Mouse (Mus musculus) ES-Bruce4 (cell line): Measurements from ENCODE around the gene Olfr1012.

ENCODE experiments used
- CTCF ChIP-seq: IDR thresholded peaks from one replicate; pipeline ENCODE4 v1.8.1; 2011; ENCODE audit warnings: low read depth, low read length
- POLR2A ChIP-seq: IDR thresholded peaks from one replicate; pipeline ENCODE4 v1.8.1; 2011; ENCODE audit warnings: low read length; ENCODE audit not compliant: insufficient read depth

- no peak for TF ChIP-seq POLR2A
- no peak for TF ChIP-seq CTCF
Observed at GRCm38 (mm10) chr2:85802444-85802843, 39.9 kb upstream of the Olfr1012 start, which contains the start of gene Olfr1016.
